Mouse (Mus musculus) CH12.LX (cell line): ENCODE measurements around the gene Nod2. TPM values are rescaled to one million over a fixed set of nuclear protein-coding genes. Genes with fewer than 3 reads are reported as not detected.

Experiments
- DNase-seq: peaks from one replicate; pipeline ENCODE4 v3.0.0-alpha.2; 2013; ENCODE audit errors: extremely low read depth
- H3K27ac ChIP-seq: 2 replicates; pipeline ENCODE4 v1.5.1; 2012; ENCODE audit warnings: low read depth, mild to moderate bottlenecking, control low read depth, moderate library complexity; ENCODE audit not compliant: insufficient read depth
- H3K27me3 ChIP-seq: replicated peaks from 2 replicates; pipeline ENCODE3; 2012; ENCODE audit warnings: inconsistent platforms
- H3K36me3 ChIP-seq, 2 experiments: replicated peaks in 1 of 2; 2 replicates each; pipeline versions ENCODE3 to v1.6.1; 2012; ENCODE audit warnings: inconsistent platforms in 1 of 2, low read length in 1 of 2, mild to moderate bottlenecking in 1 of 2, mixed read lengths in 1 of 2, moderate library complexity in 1 of 2; ENCODE audit not compliant: control insufficient read depth in 1 of 2, insufficient read depth in 1 of 2
- H3K4me1 ChIP-seq, 2 experiments: 2 replicates each; pipeline ENCODE4 v1.6.1; 2012; ENCODE audit warnings: inconsistent platforms in 1 of 2, moderate library complexity in 1 of 2; ENCODE audit not compliant: insufficient read depth in 2 of 2, control insufficient read depth in 1 of 2
- H3K4me2 ChIP-seq: 2 replicates; pipeline ENCODE4 v1.6.1; 2012; ENCODE audit warnings: low read depth, mild to moderate bottlenecking, control low read depth; ENCODE audit not compliant: poor library complexity, insufficient read depth, severe bottlenecking
- H3K4me3 ChIP-seq, 3 experiments: fragments of 150-350 bp in 1 of 3; sonication (generic) in 1 of 3; replicated peaks in 1 of 3; 2 replicates each; pipeline versions ENCODE3 to v1.5.1; 2011 to 2012; ENCODE audit warnings: low read depth in 2 of 3, low read length in 2 of 3, mild to moderate bottlenecking in 2 of 3, moderate library complexity in 2 of 3, control low read depth in 1 of 3, improper control_type of control experiment in 1 of 3, inconsistent platforms in 1 of 3, mixed read lengths in 1 of 3; ENCODE audit not compliant: poor library complexity in 1 of 3
- H3K79me2 ChIP-seq: replicated peaks from 2 replicates; pipeline ENCODE4 v1.6.1; 2012; ENCODE audit warnings: mild to moderate bottlenecking, moderate library complexity; ENCODE audit not compliant: control insufficient read depth, poor library complexity, insufficient read depth, severe bottlenecking; ENCODE audit errors: extremely low read depth
- H3K9ac ChIP-seq: 2 replicates; pipeline ENCODE4 v1.6.1; 2012; ENCODE audit warnings: low read depth, mild to moderate bottlenecking, control low read depth, moderate library complexity; ENCODE audit not compliant: insufficient read depth
- H3K9me3 ChIP-seq: replicated peaks from 2 replicates; pipeline ENCODE3; 2012; ENCODE audit warnings: low read length, inconsistent platforms, mixed read lengths
- BHLHE40 ChIP-seq: IDR thresholded peaks from 2 replicates; pipeline ENCODE4 v1.6.1; 2011; ENCODE audit warnings: mild to moderate bottlenecking, low read depth, low read length, improper control_type of control experiment
- CHD2 ChIP-seq: IDR thresholded peaks from 2 replicates; pipeline ENCODE4 v1.6.1; 2011; ENCODE audit warnings: low read length, improper control_type of control experiment
- E2F4 ChIP-seq: IDR thresholded peaks from 2 replicates; pipeline ENCODE4 v1.6.1; 2011; ENCODE audit warnings: low read depth, low read length, improper control_type of control experiment; ENCODE audit not compliant: insufficient replicate concordance
- ELF1 ChIP-seq: IDR thresholded peaks from 2 replicates; pipeline ENCODE4 v1.6.1; 2014; ENCODE audit warnings: low read depth, mild to moderate bottlenecking, inconsistent platforms, low read length, improper control_type of control experiment
- ETS1 ChIP-seq: conservative IDR thresholded peaks from 2 replicates; pipeline ENCODE4 v1.6.1; 2012; ENCODE audit warnings: low read depth, mild to moderate bottlenecking, inconsistent platforms, low read length, improper control_type of control experiment, moderate library complexity
- HCFC1 ChIP-seq: IDR thresholded peaks from 2 replicates; pipeline ENCODE4 v1.6.1; 2012; ENCODE audit warnings: low read depth, mild to moderate bottlenecking, inconsistent platforms, low read length, improper control_type of control experiment
- MXI1 ChIP-seq: IDR thresholded peaks from 2 replicates; pipeline ENCODE4 v1.6.1; 2011; ENCODE audit warnings: mild to moderate bottlenecking, low read depth, low read length, improper control_type of control experiment
- MYC ChIP-seq: IDR thresholded peaks from 2 replicates; pipeline ENCODE4 v1.6.1; 2011; ENCODE audit warnings: low read depth, mild to moderate bottlenecking, improper control_type of control experiment, low read length
- PAX5 ChIP-seq: IDR thresholded peaks from 2 replicates; pipeline ENCODE4 v1.6.1; 2012; ENCODE audit warnings: low read length, inconsistent platforms, mixed read lengths
- POLR2AphosphoS2 ChIP-seq: IDR thresholded peaks from 2 replicates; pipeline ENCODE4 v1.6.1; 2011; ENCODE audit warnings: low read depth, low read length, improper control_type of control experiment
- TCF12 ChIP-seq: IDR thresholded peaks from 2 replicates; pipeline ENCODE4 v1.6.1; 2014; ENCODE audit warnings: low read depth, mild to moderate bottlenecking, inconsistent platforms, low read length, improper control_type of control experiment
- UBTF ChIP-seq: IDR thresholded peaks from 2 replicates; pipeline ENCODE4 v1.6.1; 2012; ENCODE audit warnings: low read depth, mild to moderate bottlenecking, inconsistent platforms, low read length, improper control_type of control experiment, moderate library complexity
- USF1 ChIP-seq: IDR thresholded peaks from 2 replicates; pipeline ENCODE4 v1.6.1; 2014; ENCODE audit warnings: low read depth, mild to moderate bottlenecking, inconsistent platforms, low read length, improper control_type of control experiment
- USF2 ChIP-seq: conservative IDR thresholded peaks from 2 replicates; pipeline ENCODE4 v1.6.1; 2011; ENCODE audit warnings: low read depth, low read length, improper control_type of control experiment
- ZKSCAN1 ChIP-seq: IDR thresholded peaks from 2 replicates; pipeline ENCODE4 v1.6.1; 2012; ENCODE audit warnings: low read depth, inconsistent platforms, low read length, improper control_type of control experiment, borderline replicate concordance
- dilution Hi-C: fragments of 300-500 bp; cut with MboI; formaldehyde crosslinking; loops from 2 replicates; pipeline ENCODE4 v1.14.3; 2020; ENCODE audit warnings: low sequenced_read_pairs; ENCODE audit not compliant: extremely low pct_unique_long_range_greater_than_20kb, extremely low pct_ligation_motif_present
- in situ Hi-C: fragments of 300-500 bp; cut with MboI; formaldehyde crosslinking; loops from 3 replicates; pipeline ENCODE4 v1.14.3; 2019; ENCODE audit warnings: low sequenced_read_pairs, low pct_ligation_motif_present, low pct_unique_long_range_greater_than_20kb, mixed read lengths
- polyA plus RNA-seq: library from polyadenylated mRNA; unstranded; fragments of >175 nt; gene quantifications from 2 replicates; pipeline ENCODE4 v1.2.1, GENCODE M21; 2012; ENCODE audit warnings: low read depth; ENCODE audit not compliant: insufficient read length
- total RNA-seq, 2 experiments: library from RNA; depleted of rRNA; stranded (reverse); fragments of 300-350 nt in 1 of 2; fragments of >200 nt in 1 of 2; gene quantifications; 2 replicates each; pipeline ENCODE4 v1.2.3; 2012 to 2014

Nod2 gene
- total and polyA plus RNA-seq, 3 experiments: 4.3 to 10.9 (median 7.5) TPM

DNA sequence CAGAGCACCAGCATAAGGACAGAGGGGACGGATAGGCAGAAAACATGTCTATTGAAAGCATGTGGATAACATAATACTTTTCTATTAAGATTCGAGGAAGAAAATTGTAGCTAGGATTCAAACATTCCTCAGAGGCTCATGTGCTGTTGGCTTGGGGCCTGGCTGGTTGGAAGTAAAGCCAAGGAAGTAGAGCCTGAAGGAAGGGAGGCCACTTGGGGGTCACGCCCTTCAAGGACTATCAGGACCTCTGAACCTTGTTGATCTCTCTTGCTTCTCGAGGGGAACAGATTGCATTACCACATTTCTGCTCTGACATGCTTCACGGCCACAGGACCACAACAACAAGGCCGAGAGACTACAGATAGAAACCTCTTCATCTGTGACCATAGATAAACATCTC is 42.0 kb downstream of the Nod2 start:
- H3K27ac ChIP-seq: no peak overlapping the region
- no peaks in the 10 kb centered on the region for H3K27me3 ChIP-seq
- H3K79me2 ChIP-seq: no peaks in the 10 kb centered on the region
- DNase-seq: no peak
- H3K4me2 ChIP-seq: no peak overlapping the region
- no peak overlapping the region for H3K4me3 ChIP-seq
- no peak for TF ChIP-seq ELF1
- no peak for TF ChIP-seq PAX5
- no peak for TF ChIP-seq HCFC1
- no peak for TF ChIP-seq USF1
- peaks cover 3 to 40% of the 10 kb centered on the region in 2 experiments for H3K4me1 ChIP-seq
- H3K36me3 ChIP-seq: peaks cover 29 to 50% of the 10 kb centered on the region in 2 experiments
- in situ Hi-C loops: no loop called here
- H3K9me3 ChIP-seq: no peaks in the 10 kb centered on the region
- dilution Hi-C loops: no loop called here
- H3K9ac ChIP-seq: no peak overlapping the region

DNA sequence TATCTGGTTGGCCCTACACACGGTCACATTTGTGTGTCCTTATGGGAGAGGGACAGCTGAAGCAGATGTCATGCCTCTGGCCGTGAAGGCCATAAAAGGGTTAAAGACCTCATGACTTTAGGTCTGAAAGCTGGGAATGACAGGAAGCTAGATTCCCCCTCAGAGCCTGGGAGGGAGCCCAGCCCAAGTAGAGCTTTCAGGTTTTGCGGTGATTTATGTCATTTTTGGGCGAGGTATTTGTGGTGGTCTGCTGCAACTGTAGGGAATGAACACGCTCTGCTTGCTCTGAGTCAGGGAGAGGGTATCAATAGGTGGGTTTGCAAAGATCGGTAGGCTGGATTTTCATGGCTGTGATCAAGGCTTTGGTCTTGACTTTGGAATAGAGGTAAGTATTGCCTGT is 42.8 kb downstream of the Nod2 start:
- dilution Hi-C loops: no loop called here
- H3K4me1 ChIP-seq: peaks cover 6 to 46% of the 10 kb centered on the region in 2 experiments
- H3K9ac ChIP-seq: no peak overlapping the region
- DNase-seq: no peak
- H3K9me3 ChIP-seq: no peaks in the 10 kb centered on the region
- no peaks in the 10 kb centered on the region for H3K79me2 ChIP-seq
- in situ Hi-C loops: loop anchor here (5.0 kb wide), 1 partner anchor 53 kb away; the partner anchor contains the start of gene Snx20
- TF ChIP-seq ETS1 (no peak), UBTF (no peak), HCFC1 (no peak), CHD2 (no peak), PAX5 (no peak), MXI1 (no peak), BHLHE40 (no peak), USF2 (no peak), POLR2AphosphoS2 (no peak), ZKSCAN1 (no peak), E2F4 (no peak), MYC (no peak), TCF12 (no peak)
- H3K36me3 ChIP-seq: peaks cover 24 to 45% of the 10 kb centered on the region in 2 experiments
- H3K4me3 ChIP-seq: no peak overlapping the region
- no peak overlapping the region for H3K4me2 ChIP-seq
- H3K27me3 ChIP-seq: no peaks in the 10 kb centered on the region
- H3K27ac ChIP-seq: no peak overlapping the region
